Mouse (Mus musculus) lung, postnatal 14 days (tissue): Measurements from ENCODE around the gene P2rx1.
A peak's percentile ranks its signal among the peaks of the same experiment; 100 is the strongest.

Source experiments
- DNase-seq: peaks from one replicate; pipeline ENCODE4 v3.0.0; 2021

The P2rx1 gene

GRCm38 (mm10) chr11:73024236-73024904, 25.5 kb downstream of the P2rx1 start:
- DNase-seq = peak; percentile 31

- DNase-seq = peak; percentile 54
These were observed 28.1 kb downstream of the P2rx1 start for GRCm38 (mm10) chr11:73026961-73027360.

GRCm38 (mm10) chr11:73030821-73031498, 32.1 kb downstream of the P2rx1 start:
- peak; percentile 88 for DNase-seq

- no peak for DNase-seq
These were observed 32.6 kb downstream of the P2rx1 start for GRCm38 (mm10) chr11:73031536-73031935.

- no peak for DNase-seq
These were observed 37.2 kb downstream of the P2rx1 start for GRCm38 (mm10) chr11:73036077-73036476.

GRCm38 (mm10) chr11:73036889-73037288, 38.0 kb downstream of the P2rx1 start:
- no peak for DNase-seq

- DNase-seq = no peak
These were observed 38.8 kb downstream of the P2rx1 start for GRCm38 (mm10) chr11:73037691-73038090.

GRCm38 (mm10) chr11:73039102-73039799, 40.3 kb downstream of the P2rx1 start:
- peak; percentile 82 for DNase-seq

- no peak for DNase-seq
These were observed 45.4 kb downstream of the P2rx1 start for GRCm38 (mm10) chr11:73044229-73044755.

GRCm38 (mm10) chr11:73044789-73045188, 45.9 kb downstream of the P2rx1 start:
- DNase-seq = no peak

GRCm38 (mm10) chr11:73047542-73047996, 48.7 kb downstream of the P2rx1 start, which contains the start of gene Ncbp3:
TSS of gene Ncbp3 (plus strand) at chr11:73047783.
- peak; percentile 98 for DNase-seq

GRCm38 (mm10) chr11:73048030-73048876, 49.4 kb downstream of the P2rx1 start:
- no peak for DNase-seq

- peak; percentile 85 for DNase-seq
These were observed 50.4 kb downstream of the P2rx1 start for GRCm38 (mm10) chr11:73049335-73049734.

GRCm38 (mm10) chr11:73052795-73053194, 53.9 kb downstream of the P2rx1 start:
- DNase-seq = no peak

GRCm38 (mm10) chr11:73057701-73058100, 58.8 kb downstream of the P2rx1 start:
- no peak for DNase-seq

- no peak for DNase-seq
These were observed 60.7 kb downstream of the P2rx1 start for GRCm38 (mm10) chr11:73059630-73060029.

- DNase-seq = no peak
These were observed 62.5 kb downstream of the P2rx1 start for GRCm38 (mm10) chr11:73061413-73061812.
